Mouse (Mus musculus) lung, postnatal 25 days (tissue): Measurements from ENCODE around the gene Aspdh.

Experiments used
- DNase-seq: peaks from one replicate; pipeline ENCODE4 v3.0.0; 2022; ENCODE audit warnings: low spot score

The Aspdh gene

GRCm38 (mm10) chr7:44465111-44465510 is at the start of gene Aspdh:
Aspdh (plus strand) TSS chr7:44465391.
- no peak for DNase-seq

- DNase-seq, result no peak
Measured at GRCm38 (mm10) chr7:44427666-44428065, 37.5 kb upstream of the Aspdh start.

GRCm38 (mm10) chr7:44428171-44428950 is 36.8 kb upstream of the Aspdh start:
- DNase-seq, result no peak

GRCm38 (mm10) chr7:44428968-44429521 is 36.1 kb upstream of the Aspdh start, which contains the start of gene Lrrc4b:
Lrrc4b (plus strand) TSS chr7:44429018.
- no peak for DNase-seq

GRCm38 (mm10) chr7:44429534-44430488 is 35.4 kb upstream of the Aspdh start:
- DNase-seq, result no peak

- DNase-seq, result no peak
Measured at GRCm38 (mm10) chr7:44432550-44432949, 32.6 kb upstream of the Aspdh start.

GRCm38 (mm10) chr7:44433371-44433770 is 31.8 kb upstream of the Aspdh start:
- no peak for DNase-seq

- DNase-seq, result no peak
Measured at GRCm38 (mm10) chr7:44434089-44434488, 31.1 kb upstream of the Aspdh start.

GRCm38 (mm10) chr7:44435796-44436195 is 29.4 kb upstream of the Aspdh start:
- DNase-seq, result no peak

- DNase-seq, result no peak
Measured at GRCm38 (mm10) chr7:44436267-44436666, 28.9 kb upstream of the Aspdh start.

GRCm38 (mm10) chr7:44437188-44437587 is 28.0 kb upstream of the Aspdh start:
- no peak for DNase-seq

- DNase-seq, result no peak
Measured at GRCm38 (mm10) chr7:44437933-44438332, 27.3 kb upstream of the Aspdh start.

GRCm38 (mm10) chr7:44439696-44440095 is 25.5 kb upstream of the Aspdh start:
- no peak for DNase-seq

GRCm38 (mm10) chr7:44440479-44440878 is 24.7 kb upstream of the Aspdh start:
- DNase-seq, result no peak

- DNase-seq, result no peak
Measured at GRCm38 (mm10) chr7:44441180-44441579, 24.0 kb upstream of the Aspdh start.

GRCm38 (mm10) chr7:44441648-44442109 is 23.5 kb upstream of the Aspdh start:
- no peak for DNase-seq

- no peak for DNase-seq
Measured at GRCm38 (mm10) chr7:44442407-44442821, 22.8 kb upstream of the Aspdh start.

GRCm38 (mm10) chr7:44443268-44444173 is 21.7 kb upstream of the Aspdh start:
- DNase-seq, result no peak

GRCm38 (mm10) chr7:44444886-44445527 is 20.2 kb upstream of the Aspdh start:
- no peak for DNase-seq

GRCm38 (mm10) chr7:44445528-44445923 is 19.7 kb upstream of the Aspdh start:
- no peak for DNase-seq
